Mouse (Mus musculus) embryo, embryonic 10.5 days (tissue): ENCODE measurements around the gene B3galt4.
"Not testable (repeated sequence)": the region's sequence is repeated elsewhere in the genome, so short reads cannot be mapped to it uniquely, and the experiment has no call there.

Experiments used
- DNase-seq: peaks from one replicate; pipeline ENCODE4 v3.0.0-alpha.2; 2015; ENCODE audit warnings: low spot score

B3galt4 gene

GRCm38 (mm10) chr17:33904835-33905234 is 46.5 kb downstream of the B3galt4 start, which contains the start of gene Platr17:
Gene Platr17 (plus strand): TSS chr17:33905135.
- not testable (repeated sequence) for DNase-seq

GRCm38 (mm10) chr17:33903911-33904651 is 47.2 kb downstream of the B3galt4 start:
- DNase-seq: not testable (repeated sequence)

- no peak for DNase-seq
Measured at GRCm38 (mm10) chr17:33902491-33902890, 48.8 kb downstream of the B3galt4 start.

- DNase-seq: no peak
Measured at GRCm38 (mm10) chr17:33902079-33902478, 49.2 kb downstream of the B3galt4 start.

GRCm38 (mm10) chr17:33901653-33902052 is 49.6 kb downstream of the B3galt4 start:
- DNase-seq: no peak

GRCm38 (mm10) chr17:33900989-33901314 is 50.3 kb downstream of the B3galt4 start:
- DNase-seq: no peak

- no peak for DNase-seq
Measured at GRCm38 (mm10) chr17:33900281-33900988, 50.9 kb downstream of the B3galt4 start.
